Mouse (Mus musculus) heart, postnatal 25 days (tissue): ENCODE data around the gene Hmces. TPM values are rescaled to one million over a fixed set of nuclear protein-coding genes. Genes with fewer than 3 reads are reported as not detected.
"Not testable (repeated sequence)": the region's sequence is repeated elsewhere in the genome, so short reads cannot be mapped to it uniquely, and the experiment has no call there.

Experiments
- DNase-seq: peaks from one replicate; pipeline ENCODE4 v3.0.0; 2022; ENCODE audit warnings: low spot score
- intact Hi-C: fragments of 180-260 bp; cut with DNase I; formaldehyde crosslinking; loops from one replicate; pipeline ENCODE4 v1.15.1; 2025
- total RNA-seq, 2 experiments: library from RNA; stranded (reverse); gene quantifications; 2 replicates each; pipeline ENCODE4 v1.2.3; 2021

The Hmces gene
- total RNA-seq, 2 experiments from 2014 or later: 8.5 to 10.3 TPM

DNA sequence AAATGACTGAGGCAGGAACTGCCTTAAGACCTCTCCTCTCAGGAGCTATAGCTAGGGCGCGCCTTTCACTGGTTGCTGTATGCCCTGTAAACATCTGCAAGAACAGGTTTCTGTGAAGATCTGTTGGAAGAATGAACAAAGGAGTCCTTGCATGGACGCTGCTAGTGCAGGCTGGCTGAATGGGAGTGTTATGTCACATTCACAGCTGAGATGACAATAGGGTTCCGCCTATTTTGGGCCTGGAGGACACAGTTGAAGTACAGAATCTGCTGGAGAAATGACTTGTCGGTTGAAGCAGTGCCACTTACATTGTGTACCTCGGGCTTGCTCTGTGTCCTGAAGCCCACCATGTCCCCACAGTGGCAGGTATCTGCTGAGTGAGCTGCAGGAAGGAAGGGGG, 4.6 kb upstream of the Hmces start:
- no peak for DNase-seq
- intact Hi-C loops: no loop called here

DNA sequence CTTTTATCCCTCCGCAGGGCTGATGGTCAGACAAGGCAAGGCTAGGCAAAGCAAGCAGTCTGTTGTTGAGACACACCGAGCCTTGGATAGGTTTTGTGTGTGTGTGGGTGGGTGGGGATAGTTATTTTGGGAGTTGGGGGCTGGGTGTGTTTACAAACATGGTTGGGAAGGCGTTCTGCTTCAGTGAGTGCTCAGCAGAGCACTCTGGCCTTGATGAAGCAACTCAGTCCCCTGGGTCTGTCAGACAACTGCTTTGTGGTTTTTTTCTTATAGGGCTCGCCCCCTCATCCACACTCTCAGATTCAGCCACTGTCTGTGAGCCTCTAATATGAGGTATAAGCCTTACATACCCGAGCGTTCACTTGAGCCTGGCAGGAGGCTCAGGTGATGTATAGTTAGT, 2.2 kb upstream of the Hmces start:
- no peak for DNase-seq
- intact Hi-C loops: loop anchor here (5.0 to 10.0 kb wide), 6 partner anchors 71 to 603 kb away; partner anchors contain the start of genes H1fx and Sec61a1

DNA sequence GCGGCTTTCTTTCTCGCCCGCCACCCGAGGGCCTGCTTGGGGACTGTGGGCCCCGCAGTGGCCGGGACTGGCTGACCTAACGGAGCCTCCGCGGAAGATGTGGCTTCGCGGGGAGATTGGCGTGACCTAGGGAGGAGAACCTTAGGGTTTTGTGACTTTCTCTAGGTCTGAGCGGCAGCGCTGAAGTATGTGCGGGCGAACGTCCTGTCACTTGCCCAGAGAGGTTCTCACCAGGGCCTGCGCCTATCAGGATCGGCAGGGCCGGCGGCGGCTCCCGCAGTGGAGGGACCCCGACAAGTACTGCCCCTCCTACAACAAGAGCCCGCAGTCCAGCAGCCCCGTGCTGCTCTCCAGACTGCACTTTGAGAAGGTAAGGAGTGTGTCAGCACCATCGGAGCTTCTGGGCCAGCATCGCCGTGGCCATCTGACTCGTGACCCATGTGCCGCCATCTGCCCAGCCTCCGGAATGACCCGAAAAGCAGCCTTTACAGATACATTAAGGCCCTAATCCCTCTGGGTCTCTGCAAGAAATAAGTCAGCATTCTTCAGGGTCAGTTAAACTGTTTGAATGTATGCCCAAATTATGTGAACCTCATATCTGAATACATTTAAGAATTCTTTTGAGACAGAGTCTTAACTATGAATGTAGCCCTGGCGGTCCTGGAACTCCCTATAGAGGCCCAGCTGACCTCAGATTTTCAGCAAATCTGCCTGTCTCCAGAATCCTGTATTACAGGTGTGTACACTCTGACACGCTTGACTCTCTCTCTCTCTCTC, 779 bp downstream of the Hmces start:
- peak; percentile 22 for DNase-seq
- intact Hi-C loops: loop anchor here (5.0 to 10.0 kb wide), 6 partner anchors 68 to 600 kb away; partner anchors contain the start of genes H1fx and Sec61a1

DNA sequence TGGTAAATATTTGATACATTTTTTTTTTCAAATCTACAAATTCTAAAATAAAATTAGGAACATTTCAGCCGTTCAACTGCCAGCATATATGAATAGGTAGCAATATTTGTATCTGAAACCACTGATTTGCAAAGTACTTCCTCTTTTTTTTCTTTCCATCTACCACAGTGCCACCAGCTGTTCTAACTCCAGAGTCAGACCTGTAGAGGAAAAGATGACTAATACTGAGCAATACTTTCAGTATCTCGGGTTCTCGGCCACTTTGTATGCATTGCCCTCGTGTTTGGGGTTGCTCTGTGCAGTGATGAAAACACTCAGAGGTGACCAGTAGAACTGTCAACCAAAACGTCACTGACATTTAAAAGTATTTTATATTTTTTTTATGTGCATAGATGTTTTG, 2.2 kb downstream of the Hmces start:
- intact Hi-C loops: loop anchor here (10.0 kb wide), 2 partner anchors 151 to 599 kb away; partner anchors contain the start of gene Sec61a1
- no peak for DNase-seq

DNA sequence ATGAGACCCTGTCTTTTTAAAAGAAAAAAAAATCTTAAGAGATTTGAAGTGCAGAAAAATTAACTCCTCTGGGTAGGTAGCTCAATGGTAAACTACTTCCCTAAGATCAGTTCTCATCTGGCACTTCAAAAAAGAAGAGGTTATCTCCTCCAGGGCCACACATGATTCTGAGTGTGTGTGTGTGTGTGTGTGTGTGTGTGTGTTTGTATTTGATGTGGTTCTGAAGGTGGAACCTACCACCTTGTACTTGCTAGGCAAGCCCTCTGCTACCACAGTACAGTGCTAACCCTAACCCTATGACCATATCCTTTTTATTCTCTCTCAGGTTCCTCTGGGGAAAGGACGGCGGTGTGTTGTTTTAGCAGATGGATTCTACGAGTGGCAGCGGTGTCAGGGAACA, 7.5 kb downstream of the Hmces start:
- intact Hi-C loops: no loop called here
- DNase-seq: no peak

DNA sequence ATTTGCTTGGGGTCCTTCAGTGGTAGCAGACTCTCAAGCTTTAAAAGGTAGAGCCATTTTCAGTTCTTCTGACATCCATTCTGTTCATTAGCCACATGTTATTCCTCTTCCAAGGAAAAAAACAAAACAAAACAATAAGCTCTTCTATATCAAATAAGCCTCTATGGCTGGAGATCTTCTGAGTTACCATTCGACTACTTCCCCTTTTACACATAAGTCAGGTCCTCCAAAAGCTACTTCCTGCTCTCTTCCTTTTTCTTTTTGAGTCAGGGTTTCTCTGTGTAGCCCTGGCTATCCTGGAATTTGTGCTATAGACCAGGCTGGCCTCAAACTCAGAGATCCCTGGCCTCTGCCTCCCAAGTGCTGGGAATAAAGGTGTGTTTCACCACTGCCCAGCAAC, 9.9 kb downstream of the Hmces start:
- DNase-seq: no peak
- intact Hi-C loops: no loop called here

DNA sequence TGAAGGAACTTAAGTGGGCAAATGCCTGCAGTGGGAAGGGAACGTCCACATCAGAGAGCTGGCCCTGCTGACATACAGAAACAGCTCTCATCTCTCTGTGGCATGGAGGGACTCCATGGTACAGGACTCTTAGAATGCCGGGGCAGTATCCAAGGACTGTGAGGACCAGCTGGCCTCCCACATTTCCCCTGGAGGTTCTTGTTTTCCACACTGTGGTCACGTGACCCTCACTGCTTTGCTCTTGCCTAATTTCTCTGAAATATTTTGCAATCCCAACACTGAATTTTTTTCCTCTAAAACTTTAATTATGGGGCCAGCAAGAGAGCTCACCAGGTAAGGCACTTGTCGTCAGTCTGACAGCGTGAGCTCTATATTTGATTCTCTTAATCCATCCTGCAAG, 21.3 kb downstream of the Hmces start:
- intact Hi-C loops: no loop called here
- DNase-seq: no peak

DNA sequence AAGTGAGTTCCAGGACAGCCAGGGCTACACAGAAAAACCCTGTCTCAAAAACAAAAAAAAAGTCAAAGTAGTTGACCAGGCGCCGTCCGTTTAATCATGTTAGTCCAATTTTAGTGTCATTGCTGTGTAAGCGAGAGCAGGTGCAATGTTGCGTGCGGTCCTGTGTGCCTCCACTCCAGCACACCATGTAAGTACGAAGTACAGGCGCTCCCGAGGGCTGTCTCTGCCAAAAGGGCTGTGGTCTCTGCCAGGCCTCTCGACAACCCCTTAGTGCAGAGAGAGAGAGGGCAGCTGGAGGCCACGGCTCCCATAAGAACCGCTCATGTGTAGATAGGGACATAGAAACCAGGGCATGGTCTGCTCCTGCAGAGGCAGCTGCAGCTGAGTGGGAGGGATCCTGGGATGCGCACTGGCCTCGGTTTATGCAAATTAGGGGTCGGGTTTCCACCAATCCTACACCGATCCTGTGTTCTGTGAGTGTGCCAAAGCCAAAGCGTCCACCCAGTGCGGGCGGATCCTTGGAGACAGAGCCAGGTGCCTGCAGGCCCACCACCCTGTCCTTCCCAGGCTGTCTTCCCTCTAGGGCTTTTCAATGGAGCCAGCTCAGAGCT, 23.5 kb downstream of the Hmces start:
- intact Hi-C loops: no loop called here
- no peak for DNase-seq

DNA sequence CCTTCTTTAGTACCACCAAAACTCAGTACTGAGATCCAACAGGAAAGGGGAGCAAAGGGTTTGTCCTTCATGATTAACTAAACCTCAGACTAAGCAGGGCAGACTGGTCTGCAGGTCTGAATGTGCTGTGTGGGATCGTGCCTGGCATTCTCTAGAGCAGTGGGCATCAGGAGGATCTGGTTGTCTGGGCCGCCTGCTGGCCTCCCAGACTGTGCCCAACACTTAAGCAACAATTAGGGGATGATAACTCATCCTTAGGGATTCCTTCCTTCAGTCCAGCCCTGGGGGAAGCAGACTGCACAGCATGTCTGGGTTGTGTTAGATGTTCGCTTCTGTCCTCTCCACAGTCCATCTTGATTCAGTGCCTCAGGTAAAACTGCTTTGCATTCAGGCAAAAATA, 25.2 kb downstream of the Hmces start:
- intact Hi-C loops: no loop called here
- DNase-seq: no peak

DNA sequence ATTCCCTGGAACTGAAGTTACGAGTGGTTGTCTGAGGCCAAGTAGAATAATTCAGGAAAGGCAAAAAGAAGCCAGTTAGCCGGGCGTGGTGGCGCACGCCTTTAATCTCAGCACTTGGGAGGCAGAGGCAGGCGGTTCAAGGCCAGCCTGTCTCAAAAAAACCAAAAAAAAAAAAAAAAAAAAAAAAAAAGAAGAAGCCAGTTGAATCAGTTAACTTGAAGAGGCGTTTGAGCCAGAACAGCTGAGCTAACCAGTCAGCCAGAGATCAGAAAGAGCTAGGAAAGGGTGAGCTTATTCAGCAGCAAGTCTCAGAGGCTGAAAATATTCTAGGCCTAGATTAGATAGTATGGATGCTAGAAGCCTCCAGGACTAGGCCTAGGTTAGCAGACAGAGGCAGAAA, 28.4 kb downstream of the Hmces start:
- DNase-seq: no peak

DNA sequence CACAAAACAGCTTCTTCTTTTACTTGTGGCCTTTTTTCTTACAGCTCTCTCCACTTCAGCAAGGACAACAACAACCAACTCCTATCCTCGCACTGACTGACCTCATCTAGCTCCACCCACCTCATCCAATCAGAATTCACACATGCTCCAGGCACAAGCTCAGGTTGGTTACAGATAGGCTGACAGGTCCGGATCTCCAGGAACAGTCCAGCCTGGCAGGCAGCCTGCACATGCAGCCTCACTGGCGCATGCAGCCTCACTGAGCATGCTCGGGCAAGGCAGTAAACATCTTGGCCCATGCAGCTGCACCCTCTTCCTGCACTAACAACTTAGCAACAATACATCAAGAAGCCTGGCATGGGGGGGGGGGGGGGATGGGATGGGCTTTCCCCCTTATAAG, 48.7 kb downstream of the Hmces start:
- intact Hi-C loops: not testable (repeated sequence)

More for the DNA sequence above, 28.4 kb downstream of the Hmces start:
- intact Hi-C loops: no loop called here

DNA sequence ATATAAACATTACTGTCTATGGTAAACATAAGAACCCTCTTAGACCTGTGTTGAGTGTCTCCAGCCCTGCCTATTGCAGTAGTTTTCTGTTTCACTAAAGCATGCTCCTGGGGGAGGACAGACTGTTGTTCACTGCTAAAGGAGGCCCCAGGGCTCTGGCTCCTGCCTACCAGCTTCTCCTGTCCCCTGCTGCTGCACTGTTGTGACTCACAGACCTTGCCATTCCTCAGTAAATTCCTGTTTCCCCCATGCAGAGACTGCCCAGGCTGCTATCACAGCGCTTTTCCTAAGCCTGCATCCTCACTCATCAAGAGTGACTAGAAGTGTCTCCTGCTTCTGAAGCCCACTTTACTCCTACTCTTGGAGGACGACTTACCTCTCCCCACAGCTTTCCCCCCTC, 56.3 kb downstream of the Hmces start:
- intact Hi-C loops: no loop called here
- DNase-seq: no peak

More for the DNA sequence above, 48.7 kb downstream of the Hmces start:
- DNase-seq: not testable (repeated sequence)

DNA sequence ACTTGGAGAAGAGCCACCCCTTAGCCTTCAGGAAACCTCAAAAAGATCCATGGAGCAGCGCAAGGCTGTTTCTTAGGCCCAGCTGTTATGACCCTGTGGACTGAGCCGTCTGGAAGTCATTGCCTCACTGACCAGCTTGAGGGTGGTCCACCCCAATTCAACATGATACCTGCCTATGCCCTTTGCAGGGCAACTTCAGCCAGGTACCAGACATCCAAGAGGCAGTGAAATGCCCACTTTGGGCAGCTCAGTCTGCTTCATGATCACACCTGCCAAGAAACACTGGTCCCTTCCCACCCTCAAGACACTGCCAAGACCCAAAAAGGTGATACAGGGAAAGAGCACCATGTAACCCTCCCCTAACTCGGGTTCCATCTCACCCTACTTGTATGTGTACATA, 66.0 kb downstream of the Hmces start:
- no peak for DNase-seq
- intact Hi-C loops: loop anchor here (5.0 kb wide), 1 partner anchor 67 kb away; the partner anchor contains the start of gene Hmces

DNA sequence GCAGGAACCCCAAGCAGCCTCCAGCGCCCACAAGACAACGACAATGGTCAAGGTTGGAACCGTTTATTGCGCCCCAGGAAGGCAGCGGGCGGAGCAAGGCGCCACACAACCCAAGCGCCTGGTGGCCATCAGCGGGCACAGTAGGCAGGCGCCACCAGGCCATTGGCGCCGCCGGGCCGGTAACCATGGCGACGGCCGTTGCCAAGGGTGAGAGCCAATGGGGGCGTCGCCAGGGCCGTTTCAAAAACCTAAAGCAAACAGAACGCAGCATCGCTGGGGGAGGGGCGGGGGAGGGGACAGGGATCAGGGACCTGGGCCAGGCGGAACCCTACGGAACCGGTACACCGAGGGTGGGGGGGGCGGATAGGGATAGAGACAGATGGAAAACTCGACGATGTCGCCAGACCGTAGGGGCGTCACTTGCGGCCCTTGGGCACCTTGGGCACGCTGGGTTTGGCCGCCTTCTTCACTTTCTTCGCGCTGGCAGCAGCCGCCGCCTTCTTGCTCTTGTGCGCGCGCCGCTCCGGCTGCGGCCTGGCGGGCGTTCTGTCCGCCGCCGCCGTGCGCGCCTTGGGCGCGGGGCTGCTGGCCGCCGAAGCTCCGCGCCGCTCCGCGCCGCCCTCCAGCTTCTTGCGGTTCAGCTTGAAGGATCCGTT, 66.8 kb downstream of the Hmces start:
- DNase-seq: no peak
- intact Hi-C loops: loop anchor here (5.0 kb wide), 1 partner anchor 68 kb away; the partner anchor contains the start of gene Hmces

DNA sequence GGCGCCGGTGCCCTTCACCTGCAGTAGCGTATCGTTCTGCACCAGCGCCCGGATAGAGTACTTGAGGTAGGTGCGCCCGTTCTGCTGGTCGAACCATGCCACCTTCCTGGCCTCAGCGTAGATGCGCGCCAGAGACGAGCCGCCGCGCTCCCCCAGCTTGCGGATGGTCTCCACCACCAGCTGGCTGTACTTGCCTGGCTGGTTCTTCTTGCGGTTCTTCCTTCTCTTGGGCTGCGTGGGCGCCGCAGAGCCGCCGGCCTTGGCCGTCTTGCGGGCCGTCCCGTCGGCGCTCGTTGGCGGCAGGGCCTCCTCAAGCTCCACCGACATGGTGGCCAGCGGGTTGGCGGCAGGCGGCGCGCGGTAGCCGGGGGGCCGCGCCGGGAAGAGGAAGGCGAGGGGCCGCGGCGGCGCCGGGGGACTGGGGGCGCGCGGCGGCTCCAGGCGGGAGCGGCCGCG, 67.3 kb downstream of the Hmces start:
- no peak for DNase-seq

DNA sequence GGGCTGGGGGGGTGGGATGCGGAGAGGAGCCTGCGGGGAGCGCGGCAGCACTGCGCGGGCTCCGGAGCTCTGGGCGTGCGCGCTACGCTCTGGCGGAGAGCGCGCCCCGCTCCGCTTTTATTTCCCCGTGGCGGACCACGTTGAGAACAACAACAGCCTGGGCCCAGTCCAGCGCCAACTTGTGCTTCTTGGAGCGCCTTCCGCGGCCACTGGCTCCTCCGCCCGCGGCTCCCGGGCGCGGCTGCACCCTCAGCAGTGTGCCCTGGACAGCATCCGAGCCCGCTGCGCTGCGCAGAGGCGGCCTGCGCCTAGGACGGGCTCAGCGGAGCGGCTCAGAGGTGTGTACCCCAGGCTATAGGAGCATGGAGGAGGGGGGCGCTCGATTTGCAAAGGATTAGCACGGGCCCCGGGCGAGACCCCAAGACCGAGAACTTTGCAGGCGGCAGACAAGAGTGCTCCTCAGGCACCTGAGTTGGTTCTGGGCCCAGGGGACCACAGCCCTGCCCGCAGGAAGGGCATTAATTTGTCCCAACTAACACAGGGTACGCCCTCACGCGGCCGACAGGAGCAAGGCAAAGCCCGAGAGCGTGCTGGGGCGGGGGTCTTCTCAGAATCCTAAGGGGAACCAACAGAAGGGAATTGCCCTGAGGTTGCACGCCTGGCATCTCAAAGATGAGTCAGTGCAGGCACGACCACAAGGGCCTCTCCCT, 68.0 kb downstream of the Hmces start, which contains the start of gene H1fx:
Gene H1fx (minus strand): TSS at position 91 of the 710 bp plus-strand sequence.
- intact Hi-C loops: loop anchor here (5.0 kb wide), 1 partner anchor 69 kb away; the partner anchor contains the start of gene Hmces
- peak; percentile 28 for DNase-seq

More for the DNA sequence above, 67.3 kb downstream of the Hmces start:
- intact Hi-C loops: loop anchor here (5.0 kb wide), 1 partner anchor 69 kb away; the partner anchor contains the start of gene Hmces

DNA sequence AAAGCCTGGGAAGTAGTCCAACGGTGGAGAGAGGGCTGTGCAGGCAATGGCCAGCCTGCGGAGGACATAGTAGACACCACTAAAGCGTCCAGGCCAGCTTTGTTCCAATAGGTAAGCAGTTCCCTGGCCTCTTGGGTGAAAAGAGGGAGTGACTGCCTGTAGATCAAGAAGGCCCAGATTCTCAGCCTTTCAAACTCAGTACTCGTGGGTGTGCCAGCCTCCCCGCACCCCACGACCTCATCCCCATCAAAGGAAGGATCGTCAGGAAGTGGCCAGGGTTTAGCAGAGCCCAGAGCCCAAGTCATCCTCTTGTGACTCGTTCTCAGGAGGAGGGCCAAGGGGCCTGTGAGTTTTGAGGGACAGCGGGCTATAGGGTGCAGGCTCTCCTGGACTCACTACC, 68.8 kb downstream of the Hmces start:
- intact Hi-C loops: loop anchor here (5.0 kb wide), 1 partner anchor 70 kb away; the partner anchor contains the start of gene Hmces
- DNase-seq: no peak
